Mouse (Mus musculus) gonadal fat pad, adult 2 months (tissue): Measurements from ENCODE around the gene Isoc2a. TPM values are rescaled to one million over a fixed set of nuclear protein-coding genes. Genes with fewer than 3 reads are reported as not detected.

Source experiments
- DNase-seq: peaks from one replicate; pipeline ENCODE4 v3.0.0-alpha.2; 2012; ENCODE audit warnings: low read depth
- polyA plus RNA-seq: library from polyadenylated mRNA; depleted of rRNA; stranded (reverse); fragments of >200 nt; gene quantifications from 2 replicates; pipeline ENCODE4 v1.2.3, GENCODE M21; 2012; rRNA removed

Gene Isoc2a
- polyA plus RNA-seq, 1 experiment = 35.4 TPM

DNA sequence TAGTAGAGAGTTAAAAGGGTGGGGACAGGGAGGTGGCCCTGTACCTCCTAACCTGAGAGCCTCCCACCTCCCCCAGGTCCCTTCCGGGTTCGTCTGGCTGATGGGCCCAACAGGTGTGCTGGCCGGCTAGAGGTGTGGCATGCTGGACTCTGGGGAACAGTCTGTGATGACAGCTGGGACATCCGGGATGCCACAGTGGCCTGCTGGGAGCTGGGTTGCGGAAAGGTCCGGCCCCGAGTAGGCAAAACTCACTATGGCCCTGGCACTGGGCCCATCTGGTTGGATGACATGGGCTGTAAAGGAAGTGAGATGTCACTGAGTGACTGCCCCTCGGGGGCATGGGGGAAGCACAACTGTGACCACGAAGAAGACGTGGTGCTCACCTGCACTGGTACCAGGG lies 59.9 kb downstream of the Isoc2a start:
- no peak for DNase-seq

DNA sequence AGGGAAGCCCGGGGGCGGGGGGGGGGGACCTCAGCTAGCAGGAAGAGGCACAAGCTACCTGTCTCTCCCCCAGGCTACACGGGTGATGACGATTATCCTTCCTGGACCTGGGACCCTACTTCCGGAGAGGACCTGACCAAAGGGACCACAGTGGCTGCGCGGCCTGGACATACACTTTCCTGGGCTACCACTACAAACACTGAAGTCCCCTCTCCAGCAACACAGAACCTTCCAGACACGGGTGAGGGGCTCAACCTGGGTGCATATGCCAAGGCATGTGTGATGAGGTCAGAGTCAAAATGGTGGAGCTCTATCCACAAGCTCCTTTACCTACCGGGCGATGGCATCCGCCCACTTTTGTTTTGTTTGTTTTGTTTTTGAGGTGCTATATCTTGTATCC lies 60.4 kb downstream of the Isoc2a start:
- DNase-seq = no peak

DNA sequence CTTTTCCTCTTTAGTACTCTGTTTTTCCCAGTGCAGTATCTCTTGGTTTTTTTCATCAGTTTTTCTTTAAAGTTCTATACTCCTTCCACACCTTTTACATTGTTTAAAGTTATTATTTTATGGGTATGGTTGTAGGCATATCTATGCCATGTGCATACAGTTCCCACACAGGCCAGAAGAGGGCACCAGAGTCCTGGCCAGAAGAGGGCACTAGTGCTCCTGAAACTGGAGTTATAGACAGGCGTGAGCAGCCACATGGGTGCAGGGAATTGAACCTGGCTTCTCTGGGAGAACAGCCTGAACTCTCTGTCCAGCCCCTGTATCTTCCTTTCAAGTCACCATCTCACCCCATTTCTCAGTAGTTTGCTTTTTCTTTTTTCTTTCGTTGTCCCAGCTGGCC lies 61.5 kb downstream of the Isoc2a start:
- no peak for DNase-seq

DNA sequence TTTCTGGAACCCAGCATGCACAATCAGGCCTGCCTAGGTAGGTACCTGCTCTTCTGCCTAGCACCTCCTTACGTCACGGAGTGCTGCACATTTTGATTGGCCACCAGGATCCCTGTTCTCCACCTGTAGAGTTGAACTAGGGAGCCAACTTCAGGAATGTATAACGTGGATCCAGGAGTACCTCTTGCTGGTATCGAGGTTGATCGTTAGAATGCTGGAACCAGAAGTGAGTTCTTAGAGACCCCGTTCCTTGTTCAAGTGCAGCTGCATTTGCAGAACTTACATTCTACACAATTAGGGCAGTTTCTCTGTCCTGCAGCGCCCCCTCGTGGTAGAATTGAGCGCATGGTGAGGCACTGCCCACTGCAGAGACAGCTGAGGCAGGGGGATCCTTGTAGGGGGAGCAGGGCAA lies 63.1 kb downstream of the Isoc2a start:
- DNase-seq = peak; percentile 38

DNA sequence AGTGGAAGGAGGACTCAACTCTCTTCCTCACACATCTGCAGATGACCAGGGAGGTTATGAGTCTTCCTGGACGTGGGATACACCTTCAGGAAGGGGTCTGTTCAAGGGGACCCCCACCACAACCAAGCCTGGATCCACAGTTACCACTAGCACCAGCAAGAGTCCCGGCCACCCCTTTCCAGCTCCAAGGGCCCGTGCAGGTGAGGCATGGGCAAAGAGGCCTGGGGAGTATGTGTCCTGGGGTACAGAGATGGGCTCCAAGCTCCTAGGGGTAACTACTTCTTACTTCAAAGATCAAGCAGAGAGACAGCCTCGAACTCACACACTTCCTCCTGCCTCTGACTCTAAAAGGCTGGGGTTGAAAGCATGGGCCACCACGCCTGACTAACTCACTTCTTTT lies 65.7 kb downstream of the Isoc2a start:
- no peak for DNase-seq

DNA sequence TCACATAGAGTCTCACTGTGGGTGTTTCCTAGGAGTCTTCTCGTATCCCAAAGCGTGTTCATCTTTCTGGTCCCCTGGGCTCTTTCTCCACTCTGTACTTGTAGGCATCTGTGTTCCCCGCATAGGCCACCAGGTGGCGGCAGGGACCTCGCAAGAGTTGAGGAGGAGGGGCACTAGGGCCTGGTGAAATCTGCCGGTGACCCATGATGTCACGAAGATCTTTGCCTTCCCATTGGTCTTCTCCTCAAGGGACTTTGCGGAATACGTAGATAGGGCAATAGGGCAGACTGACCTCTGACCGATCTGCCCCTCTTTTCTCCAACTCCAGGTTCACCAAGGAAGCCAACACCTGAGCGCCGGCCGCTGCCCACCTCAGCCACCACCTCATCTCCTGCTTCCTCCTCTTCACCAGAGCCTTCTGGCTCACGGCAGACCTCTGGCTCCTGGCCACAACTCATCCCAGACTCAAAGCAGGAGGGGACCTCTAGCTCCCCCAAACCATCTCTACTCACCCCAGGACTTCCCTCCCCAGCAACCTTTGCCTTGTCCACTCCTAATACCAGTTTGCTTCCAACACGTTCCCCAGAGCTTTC lies 66.4 kb downstream of the Isoc2a start:
- DNase-seq = peak; percentile 51

Other genes with a start within 250 kb of the Isoc2a start
- 13.0 and 16.5 TPM in 2 replicates for gene Tmem86b, start 245.7 kb upstream of the Isoc2a start, polyA plus RNA-seq
- gene Ppp6r1, start 218.1 kb upstream of the Isoc2a start, polyA plus RNA-seq = 120 and 134 TPM in 2 replicates
- gene Hspbp1, start 192.1 kb upstream of the Isoc2a start, polyA plus RNA-seq = 28.9 and 31.8 TPM in 2 replicates
- gene Brsk1, start 186.5 kb upstream of the Isoc2a start, polyA plus RNA-seq = 3.3 TPM in 2 replicates
- gene Tmem150b, start 151.9 kb upstream of the Isoc2a start, polyA plus RNA-seq = 0.89 and 1.2 TPM in 2 replicates
- 71.4 and 75.9 TPM in 2 replicates for gene Kmt5c, start 137.0 kb upstream of the Isoc2a start, polyA plus RNA-seq
- gene Cox6b2, start 124.1 kb upstream of the Isoc2a start, polyA plus RNA-seq = 36.7 and 37.2 TPM in 2 replicates
- gene Fam71e2, start 105.9 kb upstream of the Isoc2a start, polyA plus RNA-seq = 0.26 and 0.80 TPM in 2 replicates
- gene Il11, start 94.3 kb upstream of the Isoc2a start, polyA plus RNA-seq = 0.34 and 0.55 TPM in 2 replicates
- gene Tmem190, start 94.2 kb upstream of the Isoc2a start, polyA plus RNA-seq = 0.54 and 1.2 TPM in 2 replicates
- 26.4 and 45.7 TPM in 2 replicates for gene Tmem238, start 87.5 kb upstream of the Isoc2a start, polyA plus RNA-seq
- 262 and 263 TPM in 2 replicates for gene Rpl28, start 84.3 kb upstream of the Isoc2a start, polyA plus RNA-seq
- 229 and 251 TPM in 2 replicates for gene Ube2s, start 64.6 kb upstream of the Isoc2a start, polyA plus RNA-seq
- gene Shisa7, start 32.5 kb upstream of the Isoc2a start, polyA plus RNA-seq = 1.2 and 2.3 TPM in 2 replicates
- 34.9 and 45.7 TPM in 2 replicates for gene Isoc2b, start 6.9 kb upstream of the Isoc2a start, polyA plus RNA-seq
- 0.09 TPM in 1 of 2 replicates, not detected in the other for gene Gm36210, start 29.4 kb downstream of the Isoc2a start, polyA plus RNA-seq
- gene Zfp628, start 38.1 kb downstream of the Isoc2a start, polyA plus RNA-seq = 6.9 and 10.2 TPM in 2 replicates
- 3.6 TPM in 2 replicates for gene Nat14, start 44.9 kb downstream of the Isoc2a start, polyA plus RNA-seq
- 8.5 and 12.1 TPM in 2 replicates for gene Ssc5d, start 48.6 kb downstream of the Isoc2a start, polyA plus RNA-seq
- 0.89 and 1.9 TPM in 2 replicates for gene Sbk2, start 87.3 kb downstream of the Isoc2a start, polyA plus RNA-seq
- 0.12 and 0.20 TPM in 2 replicates for gene Sbk3, start 94.0 kb downstream of the Isoc2a start, polyA plus RNA-seq
- 37.0 and 39.8 TPM in 2 replicates for gene Zfp579, start 119.0 kb downstream of the Isoc2a start, polyA plus RNA-seq
- gene Zfp524, start 137.3 kb downstream of the Isoc2a start, polyA plus RNA-seq = 24.1 and 28.6 TPM in 2 replicates
- gene Fiz1, start 137.5 kb downstream of the Isoc2a start, polyA plus RNA-seq = 25.6 and 26.5 TPM in 2 replicates
- gene Gm44973, start 138.3 kb downstream of the Isoc2a start, polyA plus RNA-seq = 0.18 TPM in 1 of 2 replicates, not detected in the other
- 26.7 and 29.1 TPM in 2 replicates for gene Zfp865, start 143.2 kb downstream of the Isoc2a start, polyA plus RNA-seq
- gene Ccdc106, start 143.4 kb downstream of the Isoc2a start, polyA plus RNA-seq = 5.8 and 7.8 TPM in 2 replicates
- not detected in 2 replicates for gene 4632433K11Rik, start 157.0 kb downstream of the Isoc2a start, polyA plus RNA-seq
- gene Zfp784, start 161.3 kb downstream of the Isoc2a start, polyA plus RNA-seq = 5.5 and 6.4 TPM in 2 replicates
- gene Zfp580, start 174.4 kb downstream of the Isoc2a start, polyA plus RNA-seq = 15.5 and 17.9 TPM in 2 replicates
- 163 and 192 TPM in 2 replicates for gene U2af2, start 185.0 kb downstream of the Isoc2a start, polyA plus RNA-seq
- gene Epn1, start 203.1 kb downstream of the Isoc2a start, polyA plus RNA-seq = 142 and 162 TPM in 2 replicates
- gene Rfpl4, start 239.8 kb downstream of the Isoc2a start, polyA plus RNA-seq = not detected in 2 replicates
- 1.3 and 1.5 TPM in 2 replicates for gene Rasl2-9, start 248.8 kb downstream of the Isoc2a start, polyA plus RNA-seq